Mouse (Mus musculus) neural tube, embryonic 13.5 days (tissue): Measurements from ENCODE around the gene Ccm2. TPM values are rescaled to one million over a fixed set of nuclear protein-coding genes. Genes with fewer than 3 reads are reported as not detected.

Experiments
- ATAC-seq: fragments of 200-750 bp; cut with Nextera tagmentation; 2 replicates; pipeline ENCODE4 v1.8.0; 2017; ENCODE audit warnings: low read depth, mild to moderate bottlenecking, moderate TSS enrichment, moderate library complexity
- H3K27ac ChIP-seq: fragments of 300-500 bp; sonication (generic); replicated peaks from 2 replicates; pipeline ENCODE4 v1.5.1; 2015; ENCODE audit warnings: moderate library complexity, mild to moderate bottlenecking, inconsistent platforms
- H3K27me3 ChIP-seq: fragments of 300-500 bp; sonication (generic); 2 replicates; pipeline ENCODE4 v1.6.1; 2015; ENCODE audit warnings: mild to moderate bottlenecking, inconsistent platforms
- H3K36me3 ChIP-seq: fragments of 300-500 bp; sonication (generic); 2 replicates; pipeline ENCODE4 v1.6.1; 2015; ENCODE audit warnings: mild to moderate bottlenecking, inconsistent platforms
- H3K4me1 ChIP-seq: fragments of 300-500 bp; sonication (generic); replicated peaks from 2 replicates; pipeline ENCODE4 v1.6.1; 2015; ENCODE audit warnings: inconsistent platforms
- H3K4me2 ChIP-seq: fragments of 300-500 bp; sonication (generic); 2 replicates; pipeline ENCODE4 v1.6.1; 2015; ENCODE audit warnings: inconsistent platforms, mild to moderate bottlenecking, moderate library complexity
- H3K4me3 ChIP-seq: fragments of 300-500 bp; sonication (generic); 2 replicates; pipeline ENCODE4 v1.5.1; 2015; ENCODE audit warnings: mild to moderate bottlenecking, inconsistent platforms
- H3K9ac ChIP-seq: fragments of 300-500 bp; sonication (generic); 2 replicates; pipeline ENCODE4 v1.6.1; 2015; ENCODE audit warnings: moderate library complexity, mild to moderate bottlenecking, inconsistent platforms
- H3K9me3 ChIP-seq: fragments of 300-500 bp; sonication (generic); 2 replicates; pipeline ENCODE4 v1.6.1; 2016; ENCODE audit warnings: inconsistent platforms
- WGBS: fragments of 180-500 bp; shearing (Covaris S2); methylation state at CpG from one replicate; pipeline ENCODE4 v1.1.7; 2015; 5-methylcytosine and 5-hydroxymethylcytosine counted together
- polyA plus RNA-seq: library from polyadenylated mRNA; unstranded; fragments of >200 nt; fragmentation: Nextera tagmentation; extraction: Ambion mirVana; gene quantifications from 2 replicates; pipeline ENCODE4 v1.2.1, GENCODE M21; 2015

The Ccm2 gene
- polyA plus RNA-seq, 1 experiment from 2014 or later, result 95.1 TPM

DNA sequence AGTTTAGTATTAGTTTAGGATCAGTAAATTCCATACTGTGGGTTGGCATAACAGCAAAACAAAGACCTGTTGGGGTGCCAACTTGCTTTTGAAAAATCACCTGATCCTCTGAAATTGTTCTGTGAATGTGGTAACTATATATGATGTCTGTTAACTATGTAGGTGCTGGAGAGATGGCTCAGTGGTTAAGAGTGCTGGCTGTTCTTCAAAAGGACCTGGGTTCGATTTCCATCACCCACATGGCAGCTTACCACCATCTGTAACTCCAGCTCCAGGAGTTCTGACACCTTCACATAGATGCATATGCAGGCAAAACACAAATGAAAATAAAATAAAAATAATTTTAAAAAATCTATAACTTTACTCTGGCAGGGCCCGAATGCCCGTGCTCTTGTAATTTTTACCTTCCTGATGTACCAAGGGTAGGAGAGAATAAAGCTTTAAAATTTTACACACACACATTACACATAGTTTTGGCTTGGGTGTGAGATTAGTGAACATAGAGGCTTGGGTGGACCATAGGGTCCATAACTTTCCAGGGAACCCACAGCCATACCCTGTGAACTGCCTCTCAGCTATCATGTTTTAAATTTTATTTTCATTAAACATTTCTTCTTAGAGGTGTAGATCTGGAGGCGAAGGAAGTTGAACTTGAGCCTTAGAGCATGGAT, 1.4 kb upstream of the Ccm2 start:
- no peaks in the 10 kb centered on the region for H3K36me3 ChIP-seq
- H3K9ac ChIP-seq, result no peak overlapping the region; the same call in 1 of the 2 replicates
- H3K9me3 ChIP-seq, result no peaks in the 10 kb centered on the region
- peak overlapping the region; percentile 97; the same call in 1 of the 2 replicates for H3K27ac ChIP-seq
- H3K4me3 ChIP-seq, result no peak overlapping the region
- H3K4me1 ChIP-seq, result peaks cover 20% of the 10 kb centered on the region
- H3K4me2 ChIP-seq, result peak overlapping the region; percentile 76
- ATAC-seq, result no peak
- H3K27me3 ChIP-seq, result no peaks in the 10 kb centered on the region
- WGBS, result 100% methylated on average over 4 of the region's 4 CpGs

DNA sequence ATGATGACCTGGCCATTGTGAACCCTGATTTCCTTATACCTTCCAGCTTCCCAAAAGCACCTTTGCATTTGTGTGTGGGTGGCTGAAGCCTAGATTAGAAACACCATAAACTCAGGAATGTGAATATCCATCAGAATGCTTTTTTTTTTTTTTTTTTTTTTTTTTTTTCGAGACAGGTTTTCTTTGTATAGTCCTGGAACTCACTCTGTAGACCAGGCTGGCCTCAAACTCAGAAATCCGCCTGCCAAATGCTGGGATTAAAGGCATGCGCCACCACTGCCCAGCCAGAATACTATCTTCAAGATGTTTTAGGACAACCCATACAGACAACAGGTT, 862 bp upstream of the Ccm2 start:
- 28% methylated on average over 3 of the region's 3 CpGs for whole genome bisulfite sequencing
- H3K36me3 ChIP-seq, result no peaks in the 10 kb centered on the region
- ATAC-seq, result peak; percentile 25
- H3K4me1 ChIP-seq, result peaks cover 20% of the 10 kb centered on the region
- no peaks in the 10 kb centered on the region for H3K27me3 ChIP-seq
- peak overlapping the region; percentile 97 for H3K27ac ChIP-seq
- peak overlapping the region; percentile 84 for H3K4me3 ChIP-seq
- no peaks in the 10 kb centered on the region for H3K9me3 ChIP-seq
- peak overlapping the region; percentile 96 for H3K9ac ChIP-seq
- H3K4me2 ChIP-seq, result peak overlapping the region; percentile 76

DNA sequence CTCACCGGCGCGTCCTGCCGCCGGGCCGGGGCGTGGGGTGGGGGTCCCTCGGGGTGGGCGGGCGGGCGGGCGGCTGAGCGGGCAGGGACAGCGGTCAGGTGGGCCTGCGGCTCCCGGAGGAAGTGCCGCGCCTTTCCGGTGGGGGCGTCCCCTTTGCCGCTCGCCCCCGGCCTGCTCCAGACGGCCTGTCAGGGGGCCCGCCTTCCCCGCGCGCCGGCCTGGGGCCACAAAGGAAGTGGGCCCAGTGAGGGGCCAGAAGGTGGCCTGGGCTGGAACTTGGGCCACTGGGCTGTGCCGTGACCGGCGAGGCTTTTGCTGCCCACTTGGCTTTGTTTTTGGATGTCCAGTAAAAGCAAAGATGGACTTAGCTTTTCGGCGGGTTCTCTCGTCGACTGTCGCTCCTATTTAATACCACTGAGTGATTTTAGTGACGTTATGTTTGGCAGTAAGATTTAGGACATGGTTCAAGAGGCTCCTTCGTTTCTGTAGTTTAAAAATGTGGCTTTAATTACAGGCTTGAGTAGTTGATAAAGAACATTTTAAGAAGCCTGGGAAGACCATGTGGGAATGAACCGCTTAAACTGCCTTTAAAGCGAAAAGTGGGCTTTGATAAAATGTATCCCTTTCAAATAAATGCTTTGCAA, 472 bp downstream of the Ccm2 start:
- 2% methylated on average over 27 of the region's 41 CpGs for WGBS
- Histone ChIP-seq H3K9ac (peak overlapping the region; percentile 96), H3K4me1 (peaks cover 20% of the 10 kb centered on the region), H3K27ac (peak overlapping the region; percentile 97), H3K4me3 (peak overlapping the region; percentile 84), H3K27me3 (no peaks in the 10 kb centered on the region), H3K4me2 (peak overlapping the region; percentile 76), H3K36me3 (peaks cover 5% of the 10 kb centered on the region; the same call in 1 of the 2 replicates), H3K9me3 (no peaks in the 10 kb centered on the region)
- ATAC-seq, result peak; percentile 67

- peaks cover 20% of the 10 kb centered on the region for H3K4me1 ChIP-seq
- WGBS, result 27% methylated on average over 6 of the region's 6 CpGs
Measured at GRCm38 (mm10) chr11:6547696-6548325, 1.1 kb downstream of the Ccm2 start.

DNA sequence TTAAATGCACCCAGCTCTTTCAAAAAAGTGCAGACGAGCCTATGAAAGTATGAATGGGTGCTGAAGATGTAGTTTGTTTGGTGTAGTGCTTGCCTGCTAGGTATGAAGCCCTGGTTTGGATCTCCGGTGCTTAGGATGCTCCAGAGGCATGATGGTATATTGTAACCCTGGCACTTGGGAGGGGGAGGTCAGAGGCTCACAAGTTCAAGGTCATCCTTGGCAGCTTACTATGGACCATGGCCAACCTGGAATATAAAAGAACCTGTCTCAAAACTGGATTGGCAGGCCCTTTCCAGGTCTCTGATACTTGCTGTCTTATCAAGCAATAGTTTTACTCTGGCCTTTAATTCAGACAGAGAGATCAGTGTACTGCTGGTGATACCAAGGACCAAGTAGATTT, 3.1 kb downstream of the Ccm2 start:
- Histone ChIP-seq H3K9ac (no peak overlapping the region), H3K27ac (no peak overlapping the region), H3K4me3 (no peak overlapping the region), H3K9me3 (no peaks in the 10 kb centered on the region), H3K36me3 (peaks cover 10% of the 10 kb centered on the region; the same call in 1 of the 2 replicates), H3K4me1 (peaks cover 20% of the 10 kb centered on the region), H3K4me2 (no peak overlapping the region), H3K27me3 (no peaks in the 10 kb centered on the region)
- no peak for ATAC-seq
- 90% methylated on average over 2 of the region's 2 CpGs for WGBS

More at GRCm38 (mm10) chr11:6547696-6548325, 1.1 kb downstream of the Ccm2 start:
- H3K36me3 ChIP-seq, result peaks cover 5% of the 10 kb centered on the region; the same call in 1 of the 2 replicates
- H3K4me2 ChIP-seq, result peak overlapping the region; percentile 76
- H3K9me3 ChIP-seq, result no peaks in the 10 kb centered on the region
- peak overlapping the region; percentile 84 for H3K4me3 ChIP-seq
- no peaks in the 10 kb centered on the region for H3K27me3 ChIP-seq
- ATAC-seq, result no peak
- H3K27ac ChIP-seq, result peak overlapping the region; percentile 97; the same call in 1 of the 2 replicates
- peak overlapping the region; percentile 96 for H3K9ac ChIP-seq

DNA sequence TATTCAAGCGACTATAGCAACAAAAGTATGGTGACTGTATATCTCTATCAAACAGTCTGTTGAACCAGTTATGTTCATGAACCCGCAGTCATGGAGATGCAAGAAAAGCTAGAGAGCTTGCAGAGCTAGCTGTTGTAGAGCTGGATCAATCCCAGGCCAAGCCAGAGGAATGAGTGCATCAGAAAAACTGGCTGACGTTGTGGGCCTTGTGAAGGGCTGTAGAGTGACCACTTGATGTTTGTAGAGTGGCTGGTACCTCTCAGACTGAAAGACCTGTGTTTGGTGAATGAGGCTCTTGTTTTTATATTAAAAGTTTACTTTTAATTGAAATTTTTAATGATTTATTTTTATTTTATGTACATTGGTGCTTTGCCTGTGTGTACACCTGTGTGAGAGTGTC, 3.5 kb downstream of the Ccm2 start:
- WGBS, result 95% methylated on average over 3 of the region's 3 CpGs
- H3K27me3 ChIP-seq, result no peaks in the 10 kb centered on the region
- no peak for ATAC-seq

DNA sequence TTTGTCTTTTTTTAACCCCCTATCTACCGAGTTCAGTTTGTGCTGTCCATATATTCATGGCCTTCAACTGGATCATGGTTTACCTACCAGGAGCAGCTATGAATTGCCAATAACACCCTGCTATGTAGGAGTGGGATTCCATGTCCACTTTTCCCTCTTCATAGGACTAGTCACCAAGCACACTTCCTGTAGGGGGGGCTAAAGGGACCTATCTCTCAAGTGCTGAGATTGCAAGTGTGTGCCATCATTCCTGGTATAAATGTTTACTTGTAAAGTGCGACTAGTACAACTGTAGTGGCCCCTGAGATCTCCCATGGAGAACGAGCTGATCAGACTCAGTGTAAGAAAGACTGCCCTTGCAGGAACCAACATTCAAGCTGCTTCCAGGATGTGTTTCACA, 11.5 kb downstream of the Ccm2 start:
- Histone ChIP-seq H3K9ac (no peak overlapping the region), H3K9me3 (no peaks in the 10 kb centered on the region), H3K27ac (no peak overlapping the region), H3K4me3 (no peak overlapping the region), H3K36me3 (peaks cover 15% of the 10 kb centered on the region; the same call in 1 of the 2 replicates), H3K4me2 (no peak overlapping the region), H3K4me1 (no peaks in the 10 kb centered on the region; the same call in 1 of the 2 replicates), H3K27me3 (no peaks in the 10 kb centered on the region)
- WGBS, result 88% methylated on average over 3 of the region's 3 CpGs
- no peak for ATAC-seq

More for the DNA sequence above, 3.5 kb downstream of the Ccm2 start:
- peaks cover 10% of the 10 kb centered on the region; the same call in 1 of the 2 replicates for H3K36me3 ChIP-seq
- H3K4me1 ChIP-seq, result peaks cover 20% of the 10 kb centered on the region
- H3K9me3 ChIP-seq, result no peaks in the 10 kb centered on the region
- no peak overlapping the region for H3K27ac ChIP-seq
- no peak overlapping the region for H3K9ac ChIP-seq
- no peak overlapping the region for H3K4me2 ChIP-seq
- H3K4me3 ChIP-seq, result no peak overlapping the region

DNA sequence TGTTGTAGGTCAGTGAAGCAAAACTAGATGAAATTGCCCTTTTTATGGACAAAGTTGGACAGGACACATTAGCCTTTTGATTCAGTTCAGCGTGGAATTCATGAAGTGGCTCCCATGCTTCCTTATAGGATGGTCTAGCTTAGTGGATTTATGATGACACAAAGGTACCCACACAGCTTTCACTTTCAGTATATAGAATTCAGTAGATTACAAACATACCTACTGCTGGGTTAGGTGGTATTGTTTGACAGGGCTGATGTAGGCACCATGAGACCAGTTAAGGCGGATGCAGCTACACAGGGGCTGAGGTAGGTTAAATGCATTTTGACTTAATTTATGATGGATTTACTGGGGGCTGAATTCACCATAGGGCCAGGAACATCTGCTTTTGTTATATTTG, 13.3 kb downstream of the Ccm2 start:
- no peaks in the 10 kb centered on the region for H3K27me3 ChIP-seq
- no peaks in the 10 kb centered on the region for H3K9me3 ChIP-seq
- no peak overlapping the region for H3K9ac ChIP-seq
- no peak for ATAC-seq
- no peak overlapping the region for H3K4me2 ChIP-seq
- no peak overlapping the region for H3K27ac ChIP-seq
- peaks cover 13% of the 10 kb centered on the region; the same call in 1 of the 2 replicates for H3K36me3 ChIP-seq
- WGBS, result 95% methylated on average over 2 of the region's 2 CpGs
- no peak overlapping the region for H3K4me3 ChIP-seq
- H3K4me1 ChIP-seq, result no peaks in the 10 kb centered on the region; the same call in 1 of the 2 replicates

- Histone ChIP-seq H3K27me3 (no peaks in the 10 kb centered on the region), H3K27ac (no peak overlapping the region), H3K9ac (no peak overlapping the region), H3K4me1 (no peaks in the 10 kb centered on the region; the same call in 1 of the 2 replicates), H3K36me3 (peaks cover 13% of the 10 kb centered on the region; the same call in 1 of the 2 replicates), H3K4me2 (no peak overlapping the region), H3K4me3 (no peak overlapping the region), H3K9me3 (no peaks in the 10 kb centered on the region)
- ATAC-seq, result no peak
- 95% methylated on average over 13 of the region's 13 CpGs for WGBS
Measured at GRCm38 (mm10) chr11:6560655-6561360, 14.1 kb downstream of the Ccm2 start.

GRCm38 (mm10) chr11:6561474-6561873, 14.8 kb downstream of the Ccm2 start:
- no peak overlapping the region for H3K27ac ChIP-seq
- H3K4me1 ChIP-seq, result no peaks in the 10 kb centered on the region; the same call in 1 of the 2 replicates
- H3K9ac ChIP-seq, result no peak overlapping the region
- H3K36me3 ChIP-seq, result peaks cover 13% of the 10 kb centered on the region; the same call in 1 of the 2 replicates
- H3K4me2 ChIP-seq, result no peak overlapping the region
- H3K9me3 ChIP-seq, result no peaks in the 10 kb centered on the region
- no peaks in the 10 kb centered on the region for H3K27me3 ChIP-seq
- ATAC-seq, result no peak
- 83% methylated on average over 4 of the region's 4 CpGs for WGBS
- no peak overlapping the region for H3K4me3 ChIP-seq

GRCm38 (mm10) chr11:6562359-6562758, 15.7 kb downstream of the Ccm2 start:
- Histone ChIP-seq H3K4me1 (no peaks in the 10 kb centered on the region; the same call in 1 of the 2 replicates), H3K27me3 (no peaks in the 10 kb centered on the region), H3K9ac (no peak overlapping the region), H3K27ac (no peak overlapping the region), H3K9me3 (no peaks in the 10 kb centered on the region), H3K4me2 (no peak overlapping the region), H3K4me3 (no peak overlapping the region), H3K36me3 (0 out of 2 replicates have a peak, but pooled peaks cover 7% of the 10 kb centered on the region)
- 94% methylated on average over 6 of the region's 6 CpGs for WGBS
- no peak for ATAC-seq
